Mouse (Mus musculus) intestine, postnatal 0 days (tissue): ENCODE results near the gene Mx1. TPM values are rescaled to one million over a fixed set of nuclear protein-coding genes. Genes with fewer than 3 reads are reported as not detected.

Source experiments
- ATAC-seq: fragments of 200-750 bp; cut with Nextera tagmentation; 2 replicates; pipeline ENCODE4 v1.8.0; 2017; ENCODE audit warnings: mild to moderate bottlenecking, moderate TSS enrichment, moderate library complexity
- H3K27ac ChIP-seq: fragments of 300-500 bp; sonication (generic); 2 replicates; pipeline ENCODE4 v1.5.1; 2014; ENCODE audit warnings: mild to moderate bottlenecking, low read depth, low read length, moderate library complexity
- H3K27me3 ChIP-seq: fragments of 300-500 bp; sonication (generic); replicated peaks from 2 replicates; pipeline ENCODE4 v1.6.1; 2014; ENCODE audit warnings: low read length, mixed read lengths; ENCODE audit not compliant: control insufficient read depth, insufficient read depth
- H3K36me3 ChIP-seq: fragments of 300-500 bp; sonication (generic); 2 replicates; pipeline ENCODE4 v1.6.1; 2014; ENCODE audit warnings: mild to moderate bottlenecking, moderate library complexity; ENCODE audit not compliant: control insufficient read depth, insufficient read depth
- H3K4me1 ChIP-seq: fragments of 300-500 bp; sonication (generic); replicated peaks from 2 replicates; pipeline ENCODE4 v1.6.1; 2014; ENCODE audit warnings: antibody characterized with exemption, low read length, mixed read lengths; ENCODE audit not compliant: control insufficient read depth, insufficient read depth
- H3K4me2 ChIP-seq: fragments of 300-500 bp; sonication (generic); replicated peaks from 2 replicates; pipeline ENCODE4 v1.6.1; 2014; ENCODE audit warnings: low read depth, mild to moderate bottlenecking, moderate library complexity
- H3K4me3 ChIP-seq: fragments of 300-500 bp; sonication (generic); 2 replicates; pipeline ENCODE4 v1.5.1; 2014; ENCODE audit warnings: low read depth, low read length
- H3K9ac ChIP-seq: fragments of 300-500 bp; sonication (generic); 2 replicates; pipeline ENCODE4 v1.6.1; 2014; ENCODE audit warnings: mild to moderate bottlenecking, low read depth, low read length
- H3K9me3 ChIP-seq: fragments of 300-500 bp; sonication (generic); 2 replicates; pipeline ENCODE4 v1.6.1; 2016; ENCODE audit warnings: mixed run types; ENCODE audit not compliant: control insufficient read depth
- CTCF ChIP-seq: sonication (generic); IDR thresholded peaks from 2 replicates; pipeline ENCODE4 v1.5.1; 2016; ENCODE audit warnings: low read depth, mild to moderate bottlenecking, control low read depth, antibody characterized with exemption, moderate library complexity
- WGBS: fragments of 180-500 bp; shearing (Covaris S2); extraction: QIAGEN DNeasy Blood & Tissue Kit; methylation state at CpG from one replicate; pipeline ENCODE4 v1.1.7; 2014; 5-methylcytosine and 5-hydroxymethylcytosine counted together
- polyA plus RNA-seq: library from polyadenylated mRNA; unstranded; fragments of >200 nt; fragmentation: Nextera tagmentation; extraction: Ambion mirVana; gene quantifications from 2 replicates; pipeline ENCODE4 v1.2.1, GENCODE M21; 2015

Mx1 gene
- polyA plus RNA-seq, 1 experiment from 2014 or later, result 0.18 TPM

- Histone ChIP-seq H3K9me3 (no peaks in the 10 kb centered on the region), H3K4me1 (no peaks in the 10 kb centered on the region), H3K27ac (no peak overlapping the region), H3K4me3 (no peak overlapping the region), H3K9ac (no peak overlapping the region), H3K36me3 (no peaks in the 10 kb centered on the region), H3K27me3 (no peaks in the 10 kb centered on the region), H3K4me2 (no peak overlapping the region)
- no peak for TF ChIP-seq CTCF
- ATAC-seq, result no peak
- WGBS, result 73% methylated on average over 3 of the region's 3 CpGs
Measured at GRCm38 (mm10) chr16:97438191-97438590, 24.5 kb downstream of the Mx1 start.

DNA sequence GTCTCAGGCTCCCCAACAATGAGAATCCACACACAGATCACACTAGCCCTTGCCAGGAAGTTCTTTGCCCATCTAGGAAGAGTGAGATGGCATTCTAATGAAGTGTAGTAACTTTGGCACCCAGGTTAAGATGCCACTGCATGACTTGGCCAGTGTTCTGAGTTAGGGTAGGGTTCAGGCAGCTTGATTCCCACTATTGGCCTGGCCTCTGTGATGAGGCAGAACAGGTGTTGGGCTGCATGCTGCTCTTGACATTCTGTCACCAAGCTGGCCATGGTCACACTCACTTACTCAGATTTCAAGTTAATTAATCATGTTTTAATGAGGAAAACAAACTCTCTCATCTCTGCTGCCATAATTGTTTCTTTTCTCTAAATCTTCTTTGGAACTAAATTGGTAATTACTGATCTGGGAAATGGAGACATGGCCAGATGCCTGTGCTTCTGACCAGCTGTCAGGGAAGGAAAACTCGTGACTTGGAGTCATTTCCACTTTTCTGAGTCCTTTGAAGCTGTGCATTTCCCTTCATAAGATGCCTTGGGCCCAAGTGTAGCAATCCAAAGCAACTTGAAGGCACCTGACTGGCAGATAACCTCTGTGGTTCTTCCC is 25.2 kb downstream of the Mx1 start:
- H3K9ac ChIP-seq, result no peak overlapping the region
- no peaks in the 10 kb centered on the region for H3K36me3 ChIP-seq
- H3K27me3 ChIP-seq, result no peaks in the 10 kb centered on the region
- TF ChIP-seq CTCF, result no peak
- WGBS, result 53% methylated on average over 1 of the region's 1 CpGs
- no peaks in the 10 kb centered on the region for H3K4me1 ChIP-seq
- no peak for ATAC-seq
- H3K4me3 ChIP-seq, result no peak overlapping the region
- no peak overlapping the region for H3K27ac ChIP-seq
- no peaks in the 10 kb centered on the region for H3K9me3 ChIP-seq
- H3K4me2 ChIP-seq, result no peak overlapping the region

GRCm38 (mm10) chr16:97434206-97434605 is 28.5 kb downstream of the Mx1 start:
- Histone ChIP-seq H3K4me1 (no peaks in the 10 kb centered on the region), H3K4me2 (no peak overlapping the region), H3K36me3 (no peaks in the 10 kb centered on the region), H3K9ac (no peak overlapping the region), H3K4me3 (no peak overlapping the region), H3K9me3 (no peaks in the 10 kb centered on the region), H3K27ac (no peak overlapping the region), H3K27me3 (no peaks in the 10 kb centered on the region)
- 60% methylated on average over 2 of the region's 2 CpGs for WGBS
- no peak for ATAC-seq
- TF ChIP-seq CTCF, result no peak

DNA sequence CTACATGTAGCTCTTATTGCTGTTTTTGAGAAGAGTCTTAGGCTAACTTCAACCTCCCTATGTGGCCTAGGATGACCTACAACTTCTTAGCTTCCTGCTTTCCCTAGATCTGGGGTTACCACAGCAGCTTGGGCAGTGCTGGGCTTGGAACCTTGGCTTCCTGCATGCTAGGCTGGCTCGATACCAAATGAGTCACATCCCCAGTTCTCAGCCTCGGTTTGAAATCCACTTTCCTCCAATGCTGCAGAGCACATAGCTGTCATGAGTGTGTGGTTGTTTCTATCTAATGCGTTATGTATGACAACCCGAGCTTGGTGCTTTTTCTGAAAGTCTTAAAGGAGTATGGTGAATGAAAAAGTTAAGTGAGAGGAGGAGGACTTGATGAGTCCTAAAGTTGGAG is 31.4 kb downstream of the Mx1 start:
- H3K4me1 ChIP-seq, result no peaks in the 10 kb centered on the region
- H3K27ac ChIP-seq, result no peak overlapping the region
- H3K9ac ChIP-seq, result no peak overlapping the region
- H3K36me3 ChIP-seq, result no peaks in the 10 kb centered on the region
- no peak for ATAC-seq
- H3K4me2 ChIP-seq, result no peak overlapping the region
- no peak overlapping the region for H3K4me3 ChIP-seq
- WGBS, result 66% methylated on average over 4 of the region's 4 CpGs
- no peaks in the 10 kb centered on the region for H3K9me3 ChIP-seq
- H3K27me3 ChIP-seq, result no peaks in the 10 kb centered on the region
- no peak for TF ChIP-seq CTCF

- 94% methylated on average over 4 of the region's 4 CpGs for WGBS
- Histone ChIP-seq H3K4me2 (no peak overlapping the region), H3K27ac (no peak overlapping the region), H3K36me3 (no peaks in the 10 kb centered on the region), H3K9me3 (no peaks in the 10 kb centered on the region), H3K4me1 (no peaks in the 10 kb centered on the region), H3K4me3 (no peak overlapping the region), H3K9ac (no peak overlapping the region), H3K27me3 (no peaks in the 10 kb centered on the region)
- TF ChIP-seq CTCF, result no peak
- no peak for ATAC-seq
Measured at GRCm38 (mm10) chr16:97430091-97430490, 32.6 kb downstream of the Mx1 start.

DNA sequence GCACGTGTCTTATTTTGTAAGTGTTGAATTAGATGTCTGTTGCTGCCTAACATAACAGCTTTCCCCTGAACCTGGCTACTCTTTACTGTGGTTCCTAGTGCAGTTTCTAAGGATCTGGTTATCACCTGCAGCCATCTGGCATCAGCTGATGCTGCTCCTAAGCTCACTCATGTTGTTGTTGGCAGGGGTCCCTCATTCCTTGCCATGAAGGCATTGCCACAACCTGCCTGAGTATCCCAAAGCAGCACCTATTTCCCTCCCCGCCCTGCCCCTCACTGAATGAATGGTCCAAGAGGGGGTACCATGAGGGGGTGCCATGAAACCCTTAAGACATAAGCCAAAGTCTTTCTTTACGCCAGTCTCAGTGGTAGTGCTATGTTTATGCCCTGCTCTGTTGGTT is 34.7 kb downstream of the Mx1 start:
- H3K9ac ChIP-seq, result no peak overlapping the region
- no peaks in the 10 kb centered on the region for H3K4me1 ChIP-seq
- no peaks in the 10 kb centered on the region for H3K27me3 ChIP-seq
- no peak for ATAC-seq
- no peaks in the 10 kb centered on the region for H3K9me3 ChIP-seq
- H3K4me3 ChIP-seq, result no peak overlapping the region
- WGBS, result 88% methylated on average over 3 of the region's 3 CpGs
- no peak for TF ChIP-seq CTCF
- H3K36me3 ChIP-seq, result no peaks in the 10 kb centered on the region
- no peak overlapping the region for H3K27ac ChIP-seq
- no peak overlapping the region for H3K4me2 ChIP-seq

DNA sequence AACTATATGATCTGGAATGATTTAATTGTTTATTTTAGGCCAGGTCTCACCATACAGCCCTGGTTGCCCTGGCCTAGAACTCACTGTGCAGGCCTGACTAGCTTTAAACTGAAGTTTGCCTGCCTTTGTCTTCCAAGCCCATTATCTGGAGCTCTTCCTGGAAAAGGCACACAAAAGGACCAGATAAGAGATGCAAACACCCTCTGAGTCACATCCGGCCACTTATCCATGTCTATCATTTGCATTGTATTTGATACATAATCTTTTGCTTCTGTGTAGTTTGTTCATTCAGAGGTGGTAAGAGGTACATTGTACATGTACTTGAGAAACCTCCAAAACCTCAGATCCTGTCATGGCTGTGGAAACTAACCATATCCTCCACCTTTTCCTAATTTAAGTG is 39.1 kb downstream of the Mx1 start:
- ATAC-seq, result no peak
- Histone ChIP-seq H3K4me3 (no peak overlapping the region), H3K9ac (no peak overlapping the region), H3K36me3 (no peaks in the 10 kb centered on the region), H3K9me3 (no peaks in the 10 kb centered on the region), H3K4me2 (no peak overlapping the region), H3K27me3 (no peaks in the 10 kb centered on the region), H3K27ac (no peak overlapping the region), H3K4me1 (no peaks in the 10 kb centered on the region)
- no peak for TF ChIP-seq CTCF
- 82% methylated on average over 1 of the region's 1 CpGs for WGBS
